Mouse (Mus musculus) gastrocnemius, adult 2 months (tissue): Measurements from ENCODE around the gene Gpc3. TPM values are rescaled to one million over a fixed set of nuclear protein-coding genes. Genes with fewer than 3 reads are reported as not detected.
"Not testable (repeated sequence)": the region's sequence is repeated elsewhere in the genome, so short reads cannot be mapped to it uniquely, and the experiment has no call there.

Experiments used
- DNase-seq: peaks from one replicate; pipeline ENCODE4 v3.0.0; 2022
- H3K27ac ChIP-seq: fragments of 200-600 bp; 2 replicates; pipeline ENCODE4 v1.8.1; 2022; ENCODE audit warnings: mild to moderate bottlenecking
- H3K4me3 ChIP-seq: fragments of 200-600 bp; 2 replicates; pipeline ENCODE4 v1.8.1; 2022; ENCODE audit warnings: mild to moderate bottlenecking, moderate library complexity
- CTCF ChIP-seq: fragments of 200-600 bp; IDR thresholded peaks from 2 replicates; pipeline ENCODE4 v1.8.1; 2022; ENCODE audit warnings: antibody characterized with exemption, mild to moderate bottlenecking, moderate library complexity
- intact Hi-C: fragments of 180-260 bp; cut with DNase I; formaldehyde crosslinking; loops from one replicate; pipeline ENCODE4 v1.15.1; 2025
- total RNA-seq, 2 experiments: library from RNA; stranded (reverse); gene quantifications; 2 replicates each; pipeline ENCODE4 v1.2.3; 2021

Gene Gpc3
- total RNA-seq, 2 experiments from 2014 or later = 4.9 to 7.6 TPM

- Histone ChIP-seq H3K4me3 (no peak overlapping the region), H3K27ac (no peak overlapping the region)
- intact Hi-C loops = loop anchor here (5.0 kb wide), 1 partner anchor 628 kb away; no protein-coding TSS in a partner anchor
- TF ChIP-seq CTCF = no peak
- DNase-seq = no peak
Observed at GRCm38 (mm10) chrX:52365790-52366189, 248.0 kb downstream of the Gpc3 start.

GRCm38 (mm10) chrX:52362241-52363011, 251.3 kb downstream of the Gpc3 start:
- Histone ChIP-seq H3K4me3 (no peak overlapping the region), H3K27ac (no peak overlapping the region)
- intact Hi-C loops = no loop called here
- TF ChIP-seq CTCF = no peak
- DNase-seq = no peak

- Histone ChIP-seq H3K27ac (no peak overlapping the region), H3K4me3 (no peak overlapping the region)
- DNase-seq = no peak
- no peak for TF ChIP-seq CTCF
- intact Hi-C loops = no loop called here
Observed at GRCm38 (mm10) chrX:52352981-52353380, 260.8 kb downstream of the Gpc3 start.

- intact Hi-C loops, H3K4me3 ChIP-seq, DNase-seq, H3K27ac ChIP-seq: not testable (repeated sequence)
Observed at GRCm38 (mm10) chrX:52350631-52351030, 263.1 kb downstream of the Gpc3 start.

GRCm38 (mm10) chrX:52348773-52349172, 265.0 kb downstream of the Gpc3 start:
- H3K27ac ChIP-seq = no peak overlapping the region
- intact Hi-C loops = loop anchor here (5.0 kb wide), 1 partner anchor 181 kb away; the partner anchor contains the start of gene Gpc4
- no peak for TF ChIP-seq CTCF
- no peak for DNase-seq
- no peak overlapping the region for H3K4me3 ChIP-seq

- TF ChIP-seq CTCF = no peak
- no peak overlapping the region for H3K27ac ChIP-seq
- intact Hi-C loops = no loop called here
- no peak for DNase-seq
- no peak overlapping the region for H3K4me3 ChIP-seq
Observed at GRCm38 (mm10) chrX:52344018-52344417, 269.7 kb downstream of the Gpc3 start.

- H3K4me3 ChIP-seq = no peak overlapping the region
- TF ChIP-seq CTCF = no peak
- intact Hi-C loops = no loop called here
- no peak overlapping the region for H3K27ac ChIP-seq
- no peak for DNase-seq
Observed at GRCm38 (mm10) chrX:52340251-52340650, 273.5 kb downstream of the Gpc3 start.

- Histone ChIP-seq H3K4me3 (no peak overlapping the region), H3K27ac (no peak overlapping the region)
- no peak for DNase-seq
- TF ChIP-seq CTCF = no peak
- intact Hi-C loops = no loop called here
Observed at GRCm38 (mm10) chrX:52321791-52322190, 292.0 kb downstream of the Gpc3 start.

- intact Hi-C loops = no loop called here
- DNase-seq = no peak
- Histone ChIP-seq H3K27ac (no peak overlapping the region), H3K4me3 (no peak overlapping the region)
- no peak for TF ChIP-seq CTCF
Observed at GRCm38 (mm10) chrX:52320653-52321052, 293.1 kb downstream of the Gpc3 start.

- no peak for DNase-seq
- no peak for TF ChIP-seq CTCF
- intact Hi-C loops = no loop called here
- no peak overlapping the region for H3K27ac ChIP-seq
- H3K4me3 ChIP-seq = no peak overlapping the region
Observed at GRCm38 (mm10) chrX:52310976-52311375, 302.8 kb downstream of the Gpc3 start.

- intact Hi-C loops = no loop called here
Observed at GRCm38 (mm10) chrX:52305226-52305625, 308.5 kb downstream of the Gpc3 start.

GRCm38 (mm10) chrX:52288792-52289191, 325.0 kb downstream of the Gpc3 start:
- Histone ChIP-seq H3K4me3 (no peak overlapping the region), H3K27ac (no peak overlapping the region)
- no peak for DNase-seq
- intact Hi-C loops = no loop called here
- no peak for TF ChIP-seq CTCF

More at GRCm38 (mm10) chrX:52305226-52305625, 308.5 kb downstream of the Gpc3 start:
- no peak for TF ChIP-seq CTCF
- Histone ChIP-seq H3K4me3 (no peak overlapping the region), H3K27ac (no peak overlapping the region)
- DNase-seq = no peak

GRCm38 (mm10) chrX:52287944-52288343, 325.8 kb downstream of the Gpc3 start:
- Histone ChIP-seq H3K27ac (no peak overlapping the region), H3K4me3 (no peak overlapping the region)
- DNase-seq = peak; percentile 63
- intact Hi-C loops = no loop called here
- no peak for TF ChIP-seq CTCF

GRCm38 (mm10) chrX:52282070-52282469, 331.7 kb downstream of the Gpc3 start:
- H3K4me3 ChIP-seq = no peak overlapping the region
- TF ChIP-seq CTCF = no peak
- no peak for DNase-seq
- no peak overlapping the region for H3K27ac ChIP-seq
- intact Hi-C loops = no loop called here
